Mouse (Mus musculus): ENCODE results near the gene Gm33543.

Gm33543 gene

DNA sequence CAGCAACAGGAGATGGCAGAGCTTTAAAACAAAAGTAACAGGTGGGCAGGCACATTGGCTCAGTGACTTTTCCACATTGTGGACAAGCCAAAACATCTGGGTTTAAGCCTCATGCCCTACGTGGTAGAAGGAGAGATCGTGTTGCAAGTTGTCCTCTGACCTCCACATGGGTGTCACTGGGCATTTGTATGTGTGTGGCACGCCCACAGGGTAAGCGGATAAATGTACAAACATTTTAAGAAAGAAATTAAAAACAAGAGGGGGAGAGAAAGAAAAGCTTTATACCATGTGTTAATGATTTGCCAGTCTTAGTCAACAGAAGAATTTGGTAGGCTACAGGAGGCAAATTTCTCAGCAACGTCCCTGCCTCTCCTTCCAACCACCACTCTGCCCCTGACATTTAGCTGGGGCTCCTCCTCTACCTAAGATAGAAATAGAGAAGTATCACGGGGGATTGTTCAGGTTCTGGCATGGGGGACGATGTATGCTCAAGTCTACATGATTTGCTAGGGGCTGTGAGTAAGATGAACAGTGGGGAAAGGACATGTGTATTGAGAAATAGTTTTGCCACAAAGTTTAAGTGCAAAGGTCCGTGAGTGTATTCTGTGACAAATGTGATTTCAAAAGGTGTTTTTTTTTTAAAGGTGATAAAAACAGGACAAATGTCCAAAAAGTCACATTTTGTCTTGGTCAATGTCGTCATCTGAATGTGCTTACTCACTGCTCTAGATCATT, 6.0 kb downstream of the Gm33543 start:
- no peak for DNase-seq (ENCODE audit: extremely low spot score)

DNA sequence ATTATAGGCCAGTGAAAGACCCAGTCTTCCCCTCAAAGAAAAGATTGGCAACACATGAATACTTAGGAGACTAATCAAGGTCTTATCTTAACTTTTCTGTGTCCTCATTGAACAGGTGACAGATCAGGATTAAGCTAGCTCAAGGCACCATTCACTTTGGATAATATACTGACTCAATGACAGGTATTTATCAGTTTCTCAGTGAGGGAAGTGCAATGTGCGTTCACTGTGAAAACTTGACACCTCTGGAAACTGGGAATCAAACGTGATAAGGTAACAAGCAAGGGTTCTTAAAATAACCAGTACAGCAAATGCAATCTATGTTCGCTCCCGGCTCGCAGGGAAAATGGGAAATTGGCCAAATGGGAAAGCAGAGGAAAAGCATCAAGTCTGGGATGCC, 11.8 kb downstream of the Gm33543 start:
- DNase-seq (ENCODE audit: extremely low spot score) = no peak

DNA sequence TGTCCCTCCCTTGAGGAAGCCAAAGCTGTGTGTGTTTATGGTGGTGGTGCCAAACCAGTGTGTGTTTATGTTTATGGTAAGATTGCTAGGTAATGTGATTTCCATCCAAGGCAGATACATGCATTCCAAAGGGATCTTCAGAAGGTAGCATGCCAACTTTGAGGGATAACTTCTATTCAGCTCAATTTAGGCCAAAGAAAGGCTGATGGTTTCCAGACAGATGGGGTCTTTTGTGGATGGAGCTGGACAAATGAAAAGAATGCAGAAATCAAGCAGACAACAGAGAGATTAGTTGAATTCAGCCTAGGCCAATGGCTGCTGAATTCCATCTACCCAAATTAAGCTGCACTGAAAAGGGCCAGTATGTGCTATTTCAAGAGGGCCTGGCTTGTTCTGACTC, 13.3 kb downstream of the Gm33543 start:
- DNase-seq (ENCODE audit: extremely low spot score) = no peak

DNA sequence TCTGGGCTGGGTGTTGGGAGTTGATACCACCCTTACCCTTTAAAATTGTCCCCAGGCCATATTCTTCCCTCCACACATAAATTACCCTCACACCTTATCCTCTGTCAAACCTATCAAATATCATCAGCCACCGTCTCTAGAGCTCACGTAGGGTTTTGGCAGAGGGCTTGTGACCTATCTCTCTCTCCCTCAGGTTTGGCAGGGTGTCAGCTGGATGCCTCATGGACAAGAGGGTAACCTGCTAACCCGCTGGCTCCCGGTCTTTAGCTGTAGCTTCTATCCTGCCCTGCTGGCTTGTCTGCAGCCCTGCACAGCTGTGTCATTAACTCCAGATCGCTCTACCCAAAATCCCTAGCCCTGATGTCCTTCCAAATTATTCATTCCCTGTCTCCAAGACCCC, 14.4 kb downstream of the Gm33543 start:
- DNase-seq (ENCODE audit: extremely low spot score) = no peak

DNA sequence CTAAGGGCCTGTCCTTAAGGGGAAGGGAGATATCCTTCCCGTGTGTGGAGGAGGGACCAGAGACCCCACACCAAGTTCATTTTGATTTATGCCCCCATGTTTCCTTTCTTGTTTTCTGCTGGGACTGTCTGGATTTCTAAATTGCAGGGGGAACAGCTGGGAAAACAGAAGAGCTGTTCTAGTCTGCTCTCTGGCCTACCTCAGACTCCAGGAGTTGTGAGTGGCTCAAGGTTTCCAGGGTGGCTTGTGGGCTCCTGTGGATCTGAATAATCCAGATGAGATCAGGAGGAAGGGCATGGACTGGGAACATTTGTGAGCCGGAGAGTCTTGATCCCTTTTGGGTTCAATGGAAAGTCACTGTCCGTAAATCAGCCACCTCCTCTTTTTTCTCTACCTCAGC, 17.1 kb downstream of the Gm33543 start:
- DNase-seq (ENCODE audit: extremely low spot score) = peak; percentile 6

DNA sequence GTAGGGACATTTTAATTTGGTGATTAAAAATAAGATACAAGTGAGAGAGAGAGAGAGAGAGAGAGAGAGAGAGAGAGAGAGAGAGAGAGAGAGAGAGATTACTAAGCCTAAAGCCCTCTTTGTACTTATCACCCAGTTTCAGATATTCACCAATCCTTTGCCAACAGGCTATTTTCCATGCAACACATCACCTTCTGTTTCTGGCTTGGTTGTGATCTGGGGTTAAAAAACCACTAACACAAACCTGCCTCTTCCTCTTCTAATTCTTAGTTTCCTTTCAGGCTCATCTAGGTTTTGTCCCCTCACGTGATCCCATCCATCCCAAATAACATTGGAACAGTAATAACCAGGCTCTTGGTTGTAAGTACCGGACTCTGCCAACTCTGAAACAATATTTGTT, 24.2 kb downstream of the Gm33543 start:
- no peak for DNase-seq (ENCODE audit: extremely low spot score)

DNA sequence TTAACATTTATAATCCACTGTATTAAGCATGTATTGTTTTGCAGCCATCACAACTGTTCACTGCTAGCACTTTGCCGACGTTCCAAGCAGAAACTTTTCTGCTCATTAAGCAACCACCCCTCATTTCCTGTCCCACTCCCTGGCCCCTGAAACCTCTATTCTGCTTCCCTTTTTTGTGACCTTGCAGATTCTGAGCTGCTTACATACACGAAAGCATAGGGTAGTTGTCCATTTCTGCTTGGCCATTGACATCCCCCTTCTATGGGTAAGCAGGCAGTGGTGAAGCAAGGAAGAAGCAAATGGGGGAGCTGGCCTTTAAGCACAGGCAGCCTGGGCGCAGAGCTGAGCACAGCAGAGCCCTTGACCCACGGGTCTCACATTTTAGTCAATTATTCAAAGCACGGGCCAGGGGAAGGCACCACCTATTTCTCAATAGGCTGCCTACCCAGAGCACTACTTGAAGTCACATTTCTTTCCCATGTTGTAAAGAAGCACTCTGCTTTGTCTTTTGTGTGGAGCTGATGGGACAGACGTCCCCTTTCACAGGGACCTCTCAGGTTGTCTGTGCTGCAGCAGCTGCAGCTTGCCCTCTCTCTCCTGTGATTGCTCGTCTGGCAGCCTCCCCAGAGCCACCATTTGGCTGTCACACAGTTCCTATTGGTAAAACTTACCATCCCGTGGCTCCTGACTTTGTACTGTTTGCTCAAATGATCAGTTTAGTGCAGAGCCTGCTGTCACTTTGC, 25.1 kb downstream of the Gm33543 start:
- no peak for DNase-seq (ENCODE audit: extremely low spot score)

DNA sequence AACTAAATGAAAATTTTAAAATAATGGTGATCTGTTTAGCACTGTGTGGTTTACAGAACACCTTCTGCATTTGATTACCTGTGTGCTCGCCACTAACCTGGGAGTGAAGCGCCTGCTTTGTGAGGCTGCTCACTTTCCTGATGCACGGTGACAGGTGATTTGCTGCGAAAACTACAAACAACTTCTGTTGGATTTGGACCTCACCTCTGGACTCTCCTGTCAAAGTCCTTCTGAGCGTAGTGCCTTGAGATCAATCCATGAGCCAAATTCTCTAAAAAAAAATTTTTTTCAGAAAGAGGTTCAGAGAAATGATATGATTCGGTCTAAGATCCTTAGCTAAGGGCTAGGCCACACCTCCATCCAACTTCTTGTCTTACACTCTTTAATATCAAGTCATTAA, 28.4 kb downstream of the Gm33543 start:
- no peak for DNase-seq (ENCODE audit: extremely low spot score)

DNA sequence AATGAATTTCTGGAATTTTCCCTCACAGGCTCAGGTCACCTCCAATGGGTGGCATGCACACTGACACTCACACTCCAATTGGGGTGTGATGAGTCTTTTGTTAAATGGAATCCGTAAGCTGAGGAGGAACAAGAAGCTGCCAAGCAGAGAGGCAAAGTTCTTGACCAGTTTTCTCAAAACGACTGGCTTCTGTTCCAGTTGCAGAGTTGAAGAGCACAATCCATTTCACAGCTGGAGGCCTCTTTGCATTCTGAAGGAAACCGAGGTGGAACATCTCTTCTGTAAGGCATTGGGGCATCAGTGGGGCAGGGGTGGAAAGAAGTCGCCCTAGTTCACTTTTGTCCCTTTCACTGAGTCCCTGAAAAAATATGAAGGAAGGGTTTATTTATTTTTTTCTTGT, 30.9 kb downstream of the Gm33543 start:
- DNase-seq (ENCODE audit: extremely low spot score) = no peak

DNA sequence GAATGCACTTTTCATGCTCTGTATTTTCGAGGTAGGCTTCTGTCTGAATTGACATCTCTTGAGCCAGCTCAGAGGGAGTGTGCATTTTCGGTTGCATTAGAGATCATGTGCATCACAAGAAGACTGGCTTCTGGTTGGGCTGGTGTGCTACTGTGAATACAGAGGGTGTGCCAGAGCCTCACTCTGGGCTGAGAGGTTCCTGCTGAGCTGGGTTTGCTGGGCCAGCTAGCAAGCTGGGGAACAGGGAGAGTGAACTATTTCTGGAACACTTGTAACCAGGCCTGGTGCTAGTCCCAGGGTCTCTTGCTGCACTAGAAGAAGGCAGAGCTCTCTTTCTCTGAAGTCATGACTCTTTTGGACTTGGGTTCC, 41.3 kb downstream of the Gm33543 start:
- DNase-seq (ENCODE audit: extremely low spot score) = no peak

DNA sequence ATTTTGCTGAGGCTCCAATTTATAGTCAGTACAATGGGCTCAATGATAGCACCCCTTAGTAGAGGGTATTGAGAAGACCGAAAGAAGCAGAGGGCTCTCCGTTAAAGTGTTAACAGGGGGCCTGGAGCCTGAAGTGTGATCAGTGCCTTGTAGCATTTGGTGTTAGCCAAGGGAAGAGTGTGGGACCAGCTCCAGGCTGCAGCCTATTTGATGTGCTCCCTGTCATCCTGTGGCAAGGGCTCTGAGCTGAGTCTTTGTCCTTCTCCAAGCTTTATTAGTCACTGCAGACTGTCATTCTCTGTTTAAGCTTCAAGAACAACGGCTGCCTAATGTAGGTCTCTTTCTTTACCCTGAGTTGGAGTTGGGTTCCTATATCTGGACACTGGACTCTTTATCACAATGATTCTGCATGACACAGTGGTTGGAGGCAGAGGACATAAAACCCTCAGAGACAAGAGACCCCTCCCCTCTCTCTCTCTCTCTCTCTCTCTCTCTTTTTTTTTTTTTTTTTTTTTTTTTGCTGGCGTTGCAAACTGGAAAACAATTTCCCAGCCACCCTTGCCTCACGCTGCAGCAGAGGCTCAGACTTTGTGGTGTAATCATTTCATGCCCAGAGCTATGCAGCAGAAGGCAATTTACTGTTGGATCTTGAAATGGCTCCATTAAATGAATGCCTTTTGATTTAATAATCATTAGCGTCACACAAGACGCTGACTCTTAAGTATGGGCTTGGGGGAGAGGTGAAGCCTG, 41.9 kb downstream of the Gm33543 start:
- DNase-seq (ENCODE audit: extremely low spot score) = no peak

DNA sequence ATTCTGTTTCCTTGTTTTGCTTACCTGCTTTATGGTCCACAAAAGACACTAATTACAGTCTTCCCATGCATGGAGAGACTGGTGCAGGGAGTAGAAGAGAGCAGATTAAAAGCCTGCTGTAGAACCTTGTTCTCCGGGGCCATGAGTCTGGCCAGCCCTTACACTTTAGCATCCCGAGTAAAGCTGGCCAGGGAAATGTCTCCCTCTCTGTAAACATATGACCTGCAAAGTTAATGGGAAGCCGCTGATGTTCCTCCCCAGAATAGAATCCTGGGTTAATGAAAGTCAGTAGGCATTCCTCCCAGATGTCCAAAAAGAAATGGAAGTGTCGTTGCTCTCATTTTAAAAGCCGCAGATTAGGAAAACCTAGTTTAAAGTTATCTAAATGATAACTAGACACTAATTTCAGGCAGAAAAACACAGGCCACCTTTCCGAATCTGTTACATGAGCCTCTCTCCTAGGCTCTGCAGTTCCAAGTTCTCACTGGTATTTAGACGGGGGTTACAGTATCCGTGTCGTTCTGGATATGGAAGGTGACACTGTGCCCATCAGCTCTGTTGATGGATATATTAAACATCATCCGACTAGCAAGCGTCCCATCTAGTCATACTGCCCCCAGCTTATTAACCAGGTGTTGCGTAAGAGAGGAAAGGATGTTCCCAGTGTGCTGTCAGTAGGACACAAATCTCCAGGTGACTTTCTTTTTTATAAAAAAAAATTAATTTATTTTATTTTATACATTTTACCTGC, 44.9 kb downstream of the Gm33543 start:
- DNase-seq (ENCODE audit: extremely low spot score) = no peak

DNA sequence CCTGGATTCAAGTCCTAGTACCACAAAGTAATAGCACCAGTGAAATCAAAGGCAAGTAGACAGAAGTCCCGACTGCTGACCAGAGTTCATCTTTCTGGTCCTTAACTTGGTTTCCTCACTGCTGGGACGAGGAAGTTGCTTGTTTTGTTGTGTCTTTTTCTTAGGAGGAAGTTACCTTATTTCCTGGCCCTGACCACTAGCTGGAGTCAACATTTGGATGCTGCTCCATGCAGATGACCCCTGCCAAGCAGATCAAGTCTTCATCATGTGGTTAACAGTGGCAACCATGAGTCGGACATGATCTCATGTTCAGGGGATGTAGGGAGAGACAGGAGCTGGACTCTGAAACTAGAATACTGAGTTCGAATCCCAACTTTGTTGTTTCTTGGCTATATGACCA, 47.2 kb downstream of the Gm33543 start:
- no peak for DNase-seq (ENCODE audit: extremely low spot score)

DNA sequence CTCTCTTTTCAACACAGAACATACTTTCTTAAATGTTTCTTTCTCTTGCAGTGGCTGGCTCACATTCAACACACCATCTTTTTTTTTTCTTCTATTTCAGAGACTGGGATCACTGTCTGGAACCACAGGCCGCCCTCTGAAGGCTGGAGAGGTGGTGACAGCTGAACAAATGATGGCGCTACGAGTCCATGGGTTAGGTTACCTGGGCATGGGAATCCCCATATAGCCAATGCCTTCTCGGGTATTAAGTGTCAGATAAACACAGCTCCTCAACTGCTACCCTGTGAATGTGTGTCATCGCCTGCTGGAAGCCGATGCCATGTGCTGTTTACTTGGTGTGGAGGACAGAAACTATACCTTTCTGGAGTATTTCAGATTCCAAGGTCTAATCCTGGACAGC, 48.0 kb downstream of the Gm33543 start:
- DNase-seq (ENCODE audit: extremely low spot score) = no peak

DNA sequence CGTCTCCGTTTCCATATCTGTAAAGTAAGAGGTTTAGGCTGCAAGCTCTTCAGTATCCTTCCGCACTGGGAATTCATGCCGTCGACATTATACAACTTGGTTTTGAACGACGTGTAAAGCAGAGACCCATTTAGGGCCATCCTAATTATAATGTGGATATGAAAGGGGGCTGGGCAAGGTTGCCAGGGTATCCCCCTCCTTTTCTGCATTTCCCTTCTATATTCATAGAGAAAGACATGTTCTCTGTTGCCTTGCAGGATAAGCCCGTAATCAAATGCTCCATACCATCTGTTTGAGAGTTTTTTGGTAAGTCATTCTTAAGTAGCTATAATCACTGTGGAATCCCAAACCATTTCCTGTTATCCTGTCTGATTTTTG, 51.3 kb downstream of the Gm33543 start:
- DNase-seq (ENCODE audit: extremely low spot score) = no peak

DNA sequence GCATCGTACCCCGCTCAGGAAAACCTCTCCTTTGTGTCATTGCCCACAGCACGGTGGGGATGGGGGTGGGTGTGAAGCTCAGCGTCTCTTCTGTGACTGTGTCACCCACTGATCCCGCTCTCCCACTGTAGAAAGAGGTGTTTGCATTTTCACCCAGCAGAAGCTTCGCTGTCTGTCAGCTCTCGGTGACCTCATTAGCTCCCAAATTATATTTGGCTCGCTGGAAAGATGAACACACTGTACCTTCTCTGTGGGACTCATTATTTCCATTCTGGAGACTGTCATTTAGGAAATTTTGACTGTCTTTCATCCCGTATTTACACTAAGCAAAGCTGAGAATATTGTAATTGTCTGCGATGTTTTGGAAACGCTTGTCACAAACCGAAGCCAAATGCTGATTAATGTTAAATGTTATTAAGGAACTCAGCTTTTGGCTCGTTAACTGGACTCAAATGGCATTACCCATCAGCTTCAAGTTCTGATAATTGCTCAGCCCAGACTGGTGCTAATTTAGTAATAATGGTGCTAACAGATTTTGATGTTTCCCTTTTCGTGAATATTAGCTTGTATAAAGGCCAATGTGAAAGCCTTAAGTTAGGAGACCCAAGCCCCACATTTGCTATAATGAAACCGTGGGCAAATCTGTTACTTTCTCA, 51.8 kb downstream of the Gm33543 start:
- no peak for DNase-seq (ENCODE audit: extremely low spot score)

DNA sequence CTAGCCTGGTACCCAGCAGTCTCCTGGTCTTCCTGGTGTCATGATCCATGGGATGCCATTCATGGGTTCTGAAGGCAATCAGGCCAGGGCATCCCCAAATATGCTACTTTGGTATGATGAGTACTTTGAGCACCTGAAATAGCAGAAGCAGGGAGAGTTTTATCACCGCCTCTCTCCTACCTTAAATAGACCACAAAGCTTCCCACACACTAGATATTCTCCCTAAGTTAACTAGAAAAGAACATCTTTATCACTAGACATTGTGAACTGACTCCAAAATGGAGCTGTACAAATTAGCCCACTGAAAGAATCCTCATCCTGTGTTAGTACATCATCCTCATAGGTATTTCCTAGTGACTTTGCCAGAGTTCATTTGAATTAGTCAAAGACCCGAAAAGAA, 55.6 kb downstream of the Gm33543 start:
- no peak for DNase-seq (ENCODE audit: extremely low spot score)

DNA sequence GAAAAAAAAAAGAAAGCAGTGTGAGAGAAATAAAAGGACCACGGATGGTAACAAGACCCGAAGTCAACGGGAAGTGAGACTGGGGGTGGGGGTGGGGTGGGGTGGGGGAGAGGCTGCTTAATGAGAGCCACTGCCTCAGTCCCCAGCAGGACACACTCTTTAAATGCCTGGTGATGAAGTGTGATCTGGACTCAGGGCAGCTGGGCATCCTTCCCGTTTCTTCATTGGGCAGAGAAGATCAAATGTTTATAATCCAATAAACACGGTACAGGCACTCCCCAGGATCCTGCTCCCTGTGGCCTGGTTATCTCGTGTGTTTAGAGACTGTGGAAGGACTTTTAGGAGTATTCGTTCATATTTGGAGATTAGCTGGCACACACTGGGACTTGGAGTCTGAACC, 57.9 kb downstream of the Gm33543 start:
- no peak for DNase-seq (ENCODE audit: extremely low spot score)

DNA sequence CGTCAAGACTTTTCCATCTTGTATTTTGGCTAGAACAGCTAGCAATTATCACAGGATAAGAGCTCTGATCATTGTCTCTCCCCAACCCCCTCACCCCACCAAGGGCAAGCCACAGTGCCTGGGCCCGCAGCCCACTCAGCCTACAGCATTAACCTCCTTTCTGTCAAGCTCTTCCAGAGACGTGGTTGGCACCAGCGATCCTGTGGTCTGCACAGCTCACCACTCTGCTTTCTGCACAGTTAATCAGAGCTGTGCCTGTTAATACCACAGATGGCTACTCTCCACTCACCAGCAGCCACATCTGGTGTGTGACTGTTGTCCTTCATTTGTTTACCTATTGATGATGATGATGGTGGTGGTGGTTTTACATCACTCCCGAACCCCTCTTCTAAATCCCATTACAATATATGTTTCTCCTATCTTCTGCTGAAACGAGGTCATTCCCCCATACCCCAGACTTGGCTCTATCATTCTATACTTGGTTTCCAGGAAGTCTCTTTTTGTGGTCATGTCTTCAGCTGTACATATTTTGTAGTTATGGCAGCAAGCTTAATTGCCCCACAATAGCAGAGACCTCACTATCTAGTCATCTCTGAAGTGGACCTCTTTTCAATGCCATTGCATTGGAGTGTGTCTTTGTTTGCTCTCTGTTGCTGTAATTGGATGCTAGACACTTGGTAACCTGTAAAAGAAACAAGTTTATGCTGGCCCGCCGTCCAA, 61.7 kb downstream of the Gm33543 start:
- no peak for DNase-seq (ENCODE audit: extremely low spot score)

DNA sequence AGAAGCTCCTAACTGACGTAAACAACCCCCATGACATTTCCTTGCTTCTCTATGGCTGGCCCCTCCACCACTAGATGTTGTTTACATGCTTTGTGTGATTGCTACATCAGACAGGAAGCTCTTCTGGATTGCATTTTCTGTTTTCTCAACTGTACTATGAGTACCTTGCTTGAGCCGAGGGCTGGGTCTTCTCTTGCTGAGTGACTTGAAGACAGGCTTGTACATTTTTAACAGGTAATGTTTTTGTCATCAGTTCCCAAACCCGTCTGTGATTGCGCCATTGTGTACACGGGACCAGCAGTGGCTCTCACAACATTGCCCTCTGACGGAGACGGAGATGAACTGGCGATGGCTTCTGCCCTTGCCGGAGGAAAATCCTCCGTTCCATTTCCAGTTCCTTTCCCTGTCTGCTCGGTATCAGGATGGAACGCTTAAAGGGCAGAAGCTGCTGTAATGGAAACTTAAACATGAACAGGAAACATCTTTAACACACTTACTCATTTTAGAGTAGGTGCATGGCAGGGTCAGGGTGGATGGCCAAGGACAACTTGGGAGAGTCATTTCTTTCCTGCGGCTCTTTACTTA, 62.8 kb downstream of the Gm33543 start:
- no peak for DNase-seq (ENCODE audit: extremely low spot score)

DNA sequence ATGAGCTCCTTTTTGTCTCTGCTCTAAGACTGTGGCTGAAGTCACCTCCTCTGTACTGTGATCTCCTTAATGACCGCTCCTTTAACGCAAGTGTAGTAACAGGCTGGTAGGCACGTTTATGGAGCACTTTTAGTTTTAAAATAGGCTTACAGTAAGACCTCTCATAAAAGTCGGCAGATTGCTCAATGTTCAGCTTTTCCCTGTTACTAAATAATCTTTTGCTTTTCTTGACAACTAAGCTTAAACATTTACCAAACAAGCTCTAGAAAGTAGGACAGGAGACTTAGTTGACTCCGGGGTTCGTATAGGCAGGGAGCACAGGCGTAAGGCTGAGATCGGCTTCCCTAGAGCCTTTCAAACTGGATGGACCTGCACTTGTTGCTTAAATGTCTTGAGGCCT, 64.1 kb downstream of the Gm33543 start:
- DNase-seq (ENCODE audit: extremely low spot score) = no peak

Data from embryo, embryonic 9.5 days (tissue).